Mouse (Mus musculus): Measurements from ENCODE around the gene Kcnk16. TPM values are rescaled to one million over a fixed set of nuclear protein-coding genes. Genes with fewer than 3 reads are reported as not detected.
A peak's percentile ranks its signal among the peaks of the same experiment; 100 is the strongest.
"Not testable (repeated sequence)": the region's sequence is repeated elsewhere in the genome, so short reads cannot be mapped to it uniquely, and the experiment has no call there.

Gene Kcnk16
- 0.12 and 0.68 TPM in 2 replicates for polyA plus RNA-seq (2015; fragmentation: Nextera tagmentation; extraction: Ambion mirVana)

DNA sequence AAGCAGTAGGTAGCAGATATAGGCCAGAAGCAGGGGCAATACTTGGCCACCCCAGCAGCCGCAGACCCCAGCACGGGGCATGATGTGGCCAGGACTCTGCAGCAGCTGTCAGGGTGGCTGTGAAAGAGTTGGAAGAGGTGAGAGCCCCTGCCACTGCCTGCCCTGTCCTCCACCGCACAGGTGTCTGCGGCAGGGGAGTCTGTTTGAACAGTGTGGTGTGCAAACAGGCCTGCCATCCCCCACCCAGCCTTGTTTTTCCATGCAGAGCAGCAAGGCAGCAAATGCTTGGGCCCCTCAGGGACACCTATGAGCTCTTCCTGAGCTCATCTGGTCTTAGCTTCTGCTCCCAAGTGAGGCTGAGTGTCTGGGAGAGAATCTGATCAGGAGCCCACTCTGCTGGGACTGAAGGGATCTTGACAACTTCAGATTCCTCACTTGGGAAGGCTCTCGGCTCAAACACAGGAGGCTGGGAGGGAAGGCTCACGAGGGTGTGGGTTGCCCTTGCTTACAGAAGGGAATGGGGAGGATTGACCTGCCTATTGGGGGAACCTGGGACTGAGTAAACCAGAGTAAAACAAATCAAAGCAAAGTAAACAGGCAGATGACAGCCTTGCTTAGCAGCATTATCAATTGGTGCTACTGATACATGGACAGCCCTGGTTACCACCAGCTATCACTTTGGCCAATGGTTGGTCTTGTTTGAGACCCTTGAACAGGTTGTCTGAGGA lies at the start of gene Kcnk16:
Kcnk16 (minus strand) TSS at position 118 of the 728 bp plus-strand sequence.
- Histone ChIP-seq H3K4me2 (replicated peaks) (no peak within 1 kb of the TSS), H3K27ac (replicated peaks) (no peak within 1 kb of the TSS), H3K9me3 (replicated peaks) (no peaks in the 10 kb centered on the region), H3K4me3 (replicated peaks) (no peak within 1 kb of the TSS), H3K27me3 (no peaks in the 10 kb centered on the region), H3K36me3 (no peaks in the 10 kb centered on the region), H3K4me1 (no peaks in the 10 kb centered on the region), H3K9ac (no peak within 1 kb of the TSS)
- 70% methylated on average over 6 of the region's 6 CpGs for WGBS
- ATAC-seq (ENCODE audit: insufficient number of reproducible peaks, low FRiP score, low TSS enrichment, low read depth): no peak

DNA sequence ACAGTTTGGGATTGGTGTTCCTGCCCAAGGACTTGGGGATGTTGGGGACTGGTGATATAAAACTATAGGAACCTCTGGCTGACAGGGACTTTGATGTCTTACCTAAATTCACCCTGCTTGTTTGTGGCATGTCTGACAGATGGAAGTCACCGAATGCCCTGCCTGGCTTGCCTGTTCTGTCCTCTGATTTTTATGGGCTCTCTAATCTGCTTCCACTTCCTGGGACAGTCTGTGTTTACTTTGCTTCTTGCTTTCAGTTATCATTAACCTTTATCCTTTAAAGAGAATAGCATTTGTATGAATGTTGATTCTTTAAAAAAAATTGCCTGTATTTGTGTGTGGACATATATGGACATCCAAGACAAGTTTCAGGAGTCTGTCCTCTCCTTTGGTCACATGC lies 46.1 kb upstream of the Kcnk16 start:
- Histone ChIP-seq H3K4me3 (replicated peaks) (no peak overlapping the region), H3K4me1 (no peaks in the 10 kb centered on the region), H3K9me3 (replicated peaks) (no peaks in the 10 kb centered on the region), H3K27me3 (no peaks in the 10 kb centered on the region), H3K9ac (no peak overlapping the region), H3K27ac (replicated peaks) (no peak overlapping the region), H3K4me2 (replicated peaks) (no peak overlapping the region), H3K36me3 (peaks cover 50% of the 10 kb centered on the region)
- no peak for ATAC-seq (ENCODE audit: insufficient number of reproducible peaks, low FRiP score, low TSS enrichment, low read depth)
- 60% methylated on average over 1 of the region's 1 CpGs for WGBS

DNA sequence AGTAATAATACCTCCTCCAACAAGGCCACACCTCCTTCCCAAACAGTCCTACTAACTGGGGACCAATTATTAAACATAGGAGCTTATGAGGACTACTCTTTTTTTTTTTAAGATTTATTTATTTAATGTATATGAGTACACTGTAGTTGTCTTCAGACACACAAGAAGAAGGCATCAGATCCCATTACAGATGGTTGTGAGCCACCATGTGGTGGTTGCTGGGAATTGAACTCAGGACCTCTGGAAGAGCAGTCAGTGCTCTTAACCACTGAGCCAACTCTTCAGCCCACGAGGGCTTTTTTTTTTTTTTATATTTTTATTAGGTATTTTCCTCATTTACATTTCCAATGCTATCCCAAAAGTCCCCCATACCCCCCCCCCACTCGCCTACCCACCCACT lies 36.1 kb upstream of the Kcnk16 start:
- H3K27ac ChIP-seq (replicated peaks); H3K4me2 ChIP-seq (replicated peaks); H3K4me3 ChIP-seq (replicated peaks); H3K27me3 ChIP-seq; H3K9ac ChIP-seq; H3K9me3 ChIP-seq (replicated peaks); ATAC-seq (ENCODE audit: insufficient number of reproducible peaks, low FRiP score, low TSS enrichment, low read depth); H3K4me1 ChIP-seq: not testable (repeated sequence)
- peaks cover 20% of the 10 kb centered on the region for H3K36me3 ChIP-seq
- WGBS: 84% methylated on average over 2 of the region's 2 CpGs

DNA sequence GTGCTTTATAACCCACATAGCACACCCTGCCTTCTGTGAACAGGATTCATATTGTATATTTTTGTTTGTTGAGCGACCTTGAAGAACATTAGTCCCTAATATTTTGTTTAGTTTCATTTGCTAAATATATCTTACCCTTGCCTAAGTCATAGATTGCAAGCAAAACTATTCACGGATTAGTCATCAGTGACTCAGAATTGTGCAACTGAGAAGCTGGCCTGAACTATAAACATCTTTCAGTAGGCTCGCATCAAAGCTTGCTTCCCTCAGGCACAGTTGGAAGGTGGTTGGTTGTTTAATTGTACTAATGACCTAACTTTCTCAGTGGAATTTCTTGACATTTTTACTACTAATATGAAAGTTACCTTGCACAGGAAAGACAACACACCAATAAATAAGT lies 29.1 kb upstream of the Kcnk16 start:
- Histone ChIP-seq H3K27ac (replicated peaks) (no peak overlapping the region), H3K36me3 (no peaks in the 10 kb centered on the region), H3K9me3 (replicated peaks) (no peaks in the 10 kb centered on the region), H3K4me2 (replicated peaks) (no peak overlapping the region), H3K4me1 (0 out of 2 replicates have a peak, but pooled peaks cover 9% of the 10 kb centered on the region), H3K27me3 (no peaks in the 10 kb centered on the region), H3K4me3 (replicated peaks) (no peak overlapping the region), H3K9ac (no peak overlapping the region)
- 62% methylated on average over 3 of the region's 3 CpGs for WGBS
- no peak for ATAC-seq (ENCODE audit: insufficient number of reproducible peaks, low FRiP score, low TSS enrichment, low read depth)

DNA sequence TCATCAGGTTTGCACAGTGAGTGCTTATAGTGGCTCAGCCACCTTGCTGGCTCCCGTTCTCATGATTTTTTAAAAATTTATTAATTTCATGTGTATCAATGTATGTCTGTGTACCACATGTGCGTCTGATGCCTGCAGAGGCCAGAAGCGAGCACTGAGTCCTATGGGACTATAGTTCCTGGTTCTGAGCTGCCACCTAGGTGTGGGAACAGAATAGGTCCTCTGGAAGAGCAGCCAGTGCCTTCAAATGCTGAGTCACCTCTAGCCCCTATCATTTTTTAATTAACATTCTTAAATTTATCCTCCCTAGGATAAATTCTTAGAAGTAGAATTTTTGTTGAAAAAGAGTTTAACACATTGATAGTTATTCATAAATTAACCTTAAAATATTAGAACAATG lies 28.6 kb upstream of the Kcnk16 start:
- no peak overlapping the region for H3K4me3 ChIP-seq (replicated peaks)
- H3K36me3 ChIP-seq: no peaks in the 10 kb centered on the region
- H3K4me2 ChIP-seq (replicated peaks): no peak overlapping the region
- H3K9me3 ChIP-seq (replicated peaks): no peaks in the 10 kb centered on the region
- H3K4me1 ChIP-seq: 0 out of 2 replicates have a peak, but pooled peaks cover 9% of the 10 kb centered on the region
- WGBS: 67% methylated on average over 3 of the region's 3 CpGs
- H3K9ac ChIP-seq: no peak overlapping the region
- no peak for ATAC-seq (ENCODE audit: insufficient number of reproducible peaks, low FRiP score, low TSS enrichment, low read depth)
- no peaks in the 10 kb centered on the region for H3K27me3 ChIP-seq
- no peak overlapping the region for H3K27ac ChIP-seq (replicated peaks)

DNA sequence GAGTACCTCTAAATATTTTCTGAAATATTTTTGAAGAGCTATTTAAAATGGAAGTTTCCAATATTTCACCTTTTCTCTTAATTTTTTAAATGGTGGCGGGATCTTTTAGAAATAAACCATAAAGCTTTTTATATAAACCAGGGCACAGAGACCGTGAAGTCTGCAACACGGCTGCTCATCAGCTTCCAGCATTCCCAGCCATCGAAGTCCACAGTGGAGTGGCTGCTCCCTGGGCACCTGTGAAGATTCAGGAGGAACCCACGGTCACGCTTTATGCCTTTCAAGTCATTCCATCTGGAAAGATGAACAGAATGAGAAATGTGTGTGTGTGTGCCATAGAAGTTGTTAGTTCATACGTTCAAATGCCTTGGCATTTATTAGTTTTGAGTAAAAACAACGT lies 25.9 kb upstream of the Kcnk16 start:
- no peaks in the 10 kb centered on the region for H3K27me3 ChIP-seq
- H3K36me3 ChIP-seq: no peaks in the 10 kb centered on the region
- no peaks in the 10 kb centered on the region for H3K9me3 ChIP-seq (replicated peaks)
- peak overlapping the region; percentile 50; the same call in 1 of the 2 replicates for H3K9ac ChIP-seq
- peak overlapping the region; percentile 57 for H3K4me2 ChIP-seq (replicated peaks)
- H3K4me1 ChIP-seq: 0 out of 2 replicates have a peak, but pooled peaks cover 9% of the 10 kb centered on the region
- H3K4me3 ChIP-seq (replicated peaks): peak overlapping the region; percentile 57
- 32% methylated on average over 8 of the region's 8 CpGs for WGBS
- no peak overlapping the region for H3K27ac ChIP-seq (replicated peaks)
- ATAC-seq (ENCODE audit: insufficient number of reproducible peaks, low FRiP score, low TSS enrichment, low read depth): no peak

DNA sequence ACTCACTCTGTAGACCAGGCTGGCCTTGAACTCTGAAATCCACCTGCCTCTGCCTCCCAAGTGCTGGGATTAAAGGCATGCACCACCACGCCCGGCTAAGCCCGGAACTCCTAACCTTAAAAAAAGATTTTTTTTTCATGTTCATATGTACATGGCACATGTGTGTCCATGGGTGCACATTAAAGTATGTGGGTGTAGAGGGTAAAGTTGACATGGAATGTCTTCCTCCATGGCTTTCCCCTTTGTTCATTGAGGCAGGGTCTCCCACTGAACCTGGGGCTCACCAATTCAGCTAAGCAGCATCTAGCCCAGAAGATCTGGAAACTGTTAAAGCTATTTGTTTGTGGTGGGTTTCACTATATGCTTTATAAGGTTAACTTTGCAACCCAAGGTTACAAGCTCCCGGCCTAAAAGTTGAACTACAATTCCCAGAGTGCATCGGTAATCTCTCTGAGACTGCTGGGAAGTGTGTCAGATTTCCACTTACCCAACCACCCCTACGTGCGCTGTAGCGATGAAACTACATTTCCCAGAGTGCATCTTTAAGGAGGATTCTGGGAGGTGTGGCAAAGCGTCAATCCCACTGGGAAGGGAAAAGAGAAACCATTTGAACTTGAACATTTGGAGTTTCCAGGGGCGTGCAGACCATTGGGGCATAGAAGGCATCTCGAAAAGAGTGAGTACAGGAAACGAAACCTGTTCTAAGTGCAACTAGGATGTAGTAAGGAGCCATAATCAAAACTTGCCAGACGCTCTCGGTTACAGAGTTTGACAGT lies 25.3 kb upstream of the Kcnk16 start, which contains the start of gene Nudt13:
Nudt13 (plus strand) TSS at position 581 of the 776 bp plus-strand sequence.
- no peak within 1 kb of the TSS for H3K27ac ChIP-seq (replicated peaks)
- no peaks in the 10 kb centered on the region for H3K36me3 ChIP-seq
- 22% methylated on average over 14 of the region's 14 CpGs for WGBS
- H3K4me3 ChIP-seq (replicated peaks): peak within 1 kb of the TSS; percentile 57
- H3K9me3 ChIP-seq (replicated peaks): no peaks in the 10 kb centered on the region
- H3K9ac ChIP-seq: peak within 1 kb of the TSS; percentile 50; the same call in 1 of the 2 replicates
- peak; percentile 94 for ATAC-seq (ENCODE audit: insufficient number of reproducible peaks, low FRiP score, low TSS enrichment, low read depth)
- peak within 1 kb of the TSS; percentile 57 for H3K4me2 ChIP-seq (replicated peaks)
- no peaks in the 10 kb centered on the region for H3K27me3 ChIP-seq
- H3K4me1 ChIP-seq: 0 out of 2 replicates have a peak, but pooled peaks cover 9% of the 10 kb centered on the region

DNA sequence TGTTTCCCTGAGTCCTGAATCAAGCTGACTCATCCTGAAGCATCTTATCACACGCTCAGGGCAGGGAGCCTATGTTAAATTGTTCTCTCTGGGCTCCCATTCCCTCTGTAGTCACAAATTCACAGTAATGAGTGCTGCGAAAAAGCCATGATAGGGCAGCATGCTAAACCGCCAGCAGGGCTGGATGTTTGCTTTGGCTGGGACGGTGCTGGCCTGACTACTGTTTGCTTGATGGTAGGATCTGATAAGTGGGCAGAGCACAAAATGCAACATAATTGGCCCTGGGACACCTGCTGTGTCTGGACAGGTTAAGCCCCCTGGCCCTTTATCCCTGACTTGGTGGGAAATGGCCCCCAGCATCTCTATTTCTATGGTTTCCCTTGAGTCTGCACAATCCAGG lies 22.4 kb upstream of the Kcnk16 start:
- Histone ChIP-seq H3K27me3 (no peaks in the 10 kb centered on the region), H3K4me2 (replicated peaks) (no peak overlapping the region), H3K27ac (replicated peaks) (no peak overlapping the region), H3K4me3 (replicated peaks) (no peak overlapping the region), H3K4me1 (0 out of 2 replicates have a peak, but pooled peaks cover 9% of the 10 kb centered on the region), H3K9me3 (replicated peaks) (no peaks in the 10 kb centered on the region), H3K36me3 (no peaks in the 10 kb centered on the region), H3K9ac (no peak overlapping the region)
- WGBS: 59% methylated on average over 4 of the region's 4 CpGs
- no peak for ATAC-seq (ENCODE audit: insufficient number of reproducible peaks, low FRiP score, low TSS enrichment, low read depth)

DNA sequence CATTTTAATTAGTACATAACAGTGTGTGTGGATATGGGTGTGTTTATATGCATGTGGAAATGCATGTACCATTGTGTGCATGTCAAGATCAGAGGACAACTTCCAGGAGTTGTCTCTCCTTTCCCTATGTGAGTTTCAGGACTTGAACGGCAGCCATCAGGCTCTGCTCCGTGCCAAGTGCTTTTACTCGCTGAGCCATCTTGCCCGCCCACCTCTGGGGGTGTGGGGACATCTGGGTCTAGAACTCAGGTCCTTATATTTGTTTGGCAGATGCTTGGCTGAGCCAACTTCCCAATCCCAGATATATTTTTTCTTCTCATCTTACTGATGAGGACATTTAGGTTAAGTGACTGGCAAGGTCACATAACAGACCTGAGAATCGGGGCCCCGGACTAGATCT lies 578 bp downstream of the Kcnk16 start:
- Histone ChIP-seq H3K4me2 (replicated peaks) (no peak overlapping the region), H3K9ac (no peak overlapping the region), H3K4me3 (replicated peaks) (no peak overlapping the region), H3K4me1 (no peaks in the 10 kb centered on the region), H3K27me3 (no peaks in the 10 kb centered on the region), H3K27ac (replicated peaks) (no peak overlapping the region), H3K36me3 (no peaks in the 10 kb centered on the region), H3K9me3 (replicated peaks) (no peaks in the 10 kb centered on the region)
- no peak for ATAC-seq (ENCODE audit: insufficient number of reproducible peaks, low FRiP score, low TSS enrichment, low read depth)
- 76% methylated on average over 6 of the region's 6 CpGs for WGBS

DNA sequence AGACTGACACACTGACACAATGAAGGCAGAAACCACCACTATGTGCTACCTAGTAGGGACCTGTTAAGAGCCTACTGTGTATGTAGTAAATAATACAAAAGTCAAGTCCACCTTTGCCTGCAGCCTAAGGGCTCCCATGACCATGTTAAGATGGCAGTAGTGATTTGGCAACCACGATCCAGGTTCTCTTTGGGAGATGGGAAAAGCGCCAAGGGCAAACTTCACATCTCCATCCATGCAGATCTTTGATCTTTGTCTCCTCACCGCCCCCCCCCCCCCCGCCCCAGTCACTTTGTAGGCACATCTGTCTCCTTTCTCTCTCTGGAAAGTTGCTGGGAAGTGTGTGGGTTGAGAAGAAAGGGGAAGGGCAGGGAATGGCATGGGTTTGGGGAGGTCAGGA lies 6.7 kb downstream of the Kcnk16 start:
- no peak overlapping the region for H3K27ac ChIP-seq (replicated peaks)
- H3K27me3 ChIP-seq: no peaks in the 10 kb centered on the region
- H3K36me3 ChIP-seq: no peaks in the 10 kb centered on the region
- no peak for ATAC-seq (ENCODE audit: insufficient number of reproducible peaks, low FRiP score, low TSS enrichment, low read depth)
- H3K4me2 ChIP-seq (replicated peaks): no peak overlapping the region
- H3K4me1 ChIP-seq: no peaks in the 10 kb centered on the region
- H3K4me3 ChIP-seq (replicated peaks): no peak overlapping the region
- H3K9ac ChIP-seq: no peak overlapping the region
- WGBS: 61% methylated on average over 4 of the region's 4 CpGs
- no peaks in the 10 kb centered on the region for H3K9me3 ChIP-seq (replicated peaks)

DNA sequence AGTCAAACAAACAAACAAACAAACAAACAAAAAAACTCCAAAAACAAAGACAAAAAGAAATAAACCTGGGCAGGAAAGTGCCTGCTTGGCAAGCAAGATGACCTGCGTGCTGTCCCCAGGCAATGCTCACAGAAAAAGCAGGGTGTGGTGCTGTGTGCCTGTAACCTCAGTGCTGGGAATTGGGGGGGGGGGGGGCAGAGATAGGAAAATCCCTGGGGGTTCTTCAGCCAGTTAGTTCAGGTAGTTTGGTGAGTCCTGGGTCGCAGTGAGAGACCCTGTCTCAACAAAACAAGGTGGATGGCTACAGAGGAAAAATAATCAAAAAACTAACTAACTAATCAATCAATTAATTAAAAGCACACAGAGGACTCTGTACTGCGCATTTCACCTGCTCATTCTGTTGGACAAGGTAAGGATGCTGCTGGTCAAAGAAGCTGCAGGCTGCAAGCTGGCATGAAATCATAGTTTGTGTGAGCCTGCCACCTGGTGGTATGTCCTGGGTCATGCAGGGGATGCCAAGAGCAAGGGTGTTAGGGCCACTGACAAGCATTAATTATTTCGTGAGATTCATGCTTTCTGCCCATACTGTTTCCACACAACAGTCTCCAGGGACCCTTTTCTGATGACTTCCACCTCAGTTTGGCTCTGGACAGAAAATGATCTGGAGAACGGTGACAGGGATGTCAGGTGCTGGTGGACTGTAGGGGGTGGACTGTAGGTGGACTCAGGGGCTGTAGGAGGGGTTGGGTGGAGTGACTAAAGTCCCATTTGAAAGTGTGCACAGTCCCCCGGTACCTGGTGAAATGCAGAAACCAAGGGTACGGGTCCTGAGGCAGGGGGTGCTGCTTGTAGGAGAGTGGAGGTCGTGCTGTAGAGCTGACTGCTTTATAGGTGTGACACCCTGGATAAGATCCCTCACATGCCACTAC lies 10.6 kb downstream of the Kcnk16 start:
- H3K4me1 ChIP-seq: no peaks in the 10 kb centered on the region
- no peak overlapping the region for H3K9ac ChIP-seq
- no peak for ATAC-seq (ENCODE audit: insufficient number of reproducible peaks, low FRiP score, low TSS enrichment, low read depth)
- no peak overlapping the region for H3K27ac ChIP-seq (replicated peaks)
- no peak overlapping the region for H3K4me2 ChIP-seq (replicated peaks)
- no peaks in the 10 kb centered on the region for H3K27me3 ChIP-seq
- WGBS: 55% methylated on average over 8 of the region's 8 CpGs
- H3K36me3 ChIP-seq: no peaks in the 10 kb centered on the region
- H3K9me3 ChIP-seq (replicated peaks): no peaks in the 10 kb centered on the region
- H3K4me3 ChIP-seq (replicated peaks): no peak overlapping the region

Measured in embryonic facial prominence, embryonic 15.5 days (tissue).